8 mouse cellular contexts compared by ENCODE assay signal in genomic region chr5:142905038-142905695, GRCm38 (mm10). TPM values are rescaled to one million over a fixed set of nuclear protein-coding genes. Genes with fewer than 3 reads are reported as not detected.
DNase-seq lines count a peak whose midpoint lies in the region; ATAC-seq and TF ChIP-seq lines count a peak whose summit lies in the region.

No protein-coding gene starts in this region.

- peaks cover 62% of the 10 kb centered on the region for H3K36me3 ChIP-seq in embryonic facial prominence, embryonic 10.5 days (replicated peaks)
- H3K36me3 ChIP-seq in hindbrain, embryonic 14.5 days (replicated peaks; ENCODE audit: control insufficient read depth, insufficient read depth): peaks cover 54% of the 10 kb centered on the region
- peaks cover 35% of the 10 kb centered on the region for H3K36me3 ChIP-seq in midbrain, embryonic 16.5 days (ENCODE audit: control insufficient read depth, insufficient read depth, low read length)

- TF ChIP-seq POLR2A in lung, adult 2 months (IDR thresholded peaks at IDR 0.05; ENCODE audit: borderline replicate concordance, extremely low read depth, low read depth, low read length): no peak

- ATAC-seq in hindbrain, embryonic 14.5 days (ENCODE audit: low FRiP score): peak; percentile 2; the same call in 1 of the 2 replicates
- ATAC-seq in midbrain, embryonic 16.5 days: 0 out of 2 replicates have a peak, but pooled peaks have one; percentile 7

- under 1% methylated on average over 27 of the region's 27 CpGs for WGBS in lung, adult 2 months
- 6% methylated on average over 27 of the region's 27 CpGs for WGBS in embryonic facial prominence, embryonic 10.5 days
- WGBS in hindbrain, embryonic 14.5 days: 3% methylated on average over 27 of the region's 27 CpGs
- WGBS in midbrain, embryonic 16.5 days: 3% methylated on average over 27 of the region's 27 CpGs

- H3K4me2 ChIP-seq in hindbrain, embryonic 14.5 days (replicated peaks): peak overlapping the region; percentile 88
- peak overlapping the region; percentile 89 for H3K4me2 ChIP-seq in midbrain, embryonic 16.5 days (ENCODE audit: low read length)

- no peaks in the 10 kb centered on the region for H3K9me3 ChIP-seq in embryonic facial prominence, embryonic 10.5 days
- H3K9me3 ChIP-seq in hindbrain, embryonic 14.5 days (ENCODE audit: control insufficient read depth, low read length): no peaks in the 10 kb centered on the region
- H3K9me3 ChIP-seq in midbrain, embryonic 16.5 days (replicated peaks; ENCODE audit: control insufficient read depth, low read length, poor library complexity, severe bottlenecking): no peaks in the 10 kb centered on the region

- peak overlapping the region; percentile 94 for H3K4me3 ChIP-seq in lung, adult 2 months (replicated peaks; ENCODE audit: extremely low read depth, low read depth, low read length)
- peak overlapping the region; percentile 100 for H3K4me3 ChIP-seq in embryonic facial prominence, embryonic 10.5 days
- peak overlapping the region; percentile 100 for H3K4me3 ChIP-seq in hindbrain, embryonic 14.5 days (replicated peaks; ENCODE audit: low read length)
- H3K4me3 ChIP-seq in midbrain, embryonic 16.5 days (ENCODE audit: low read depth, low read length): peak overlapping the region; percentile 100

- H3K27ac ChIP-seq in embryonic facial prominence, embryonic 10.5 days (replicated peaks): peak overlapping the region; percentile 100
- peak overlapping the region; percentile 100 for H3K27ac ChIP-seq in hindbrain, embryonic 14.5 days
- H3K27ac ChIP-seq in midbrain, embryonic 16.5 days (ENCODE audit: low read length): peak overlapping the region; percentile 100

- peaks cover 32% of the 10 kb centered on the region for H3K4me1 ChIP-seq in lung, adult 2 months (ENCODE audit: control insufficient read depth, insufficient read depth, low read length)
- H3K4me1 ChIP-seq in embryonic facial prominence, embryonic 10.5 days: peaks cover 52% of the 10 kb centered on the region
- peaks cover 51% of the 10 kb centered on the region for H3K4me1 ChIP-seq in hindbrain, embryonic 14.5 days (replicated peaks; ENCODE audit: control insufficient read depth, insufficient read depth, low read length)
- H3K4me1 ChIP-seq in midbrain, embryonic 16.5 days (ENCODE audit: control insufficient read depth, insufficient read depth, low read length): peaks cover 39% of the 10 kb centered on the region

- no peak for DNase-seq in lung, adult 2 months
- DNase-seq in lung, postnatal 4 days: no peak
- no peak for DNase-seq in embryonic facial prominence, embryonic 10.5 days (ENCODE audit: low spot score)
- DNase-seq in hindbrain, embryonic 14.5 days (ENCODE audit: low spot score): no peak
- no peak for DNase-seq in ovary, postnatal 36 days (ENCODE audit: low spot score)
- no peak for DNase-seq in layer of hippocampus, adult 18-20 months (ENCODE audit: low spot score in 2 of 2)
- DNase-seq in left cerebral cortex, adult 11 months (ENCODE audit: low spot score): no peak

- H3K9ac ChIP-seq in hindbrain, embryonic 14.5 days: peak overlapping the region; percentile 100
- H3K9ac ChIP-seq in midbrain, embryonic 16.5 days (ENCODE audit: low read depth, low read length): peak overlapping the region; percentile 100

- no peak for TF ChIP-seq CTCF in lung, adult 2 months (IDR thresholded peaks at IDR 0.05; ENCODE audit: insufficient read depth, low read length)

- H3K27me3 ChIP-seq in embryonic facial prominence, embryonic 10.5 days (replicated peaks; ENCODE audit: low read depth, poor library complexity, severe bottlenecking): no peaks in the 10 kb centered on the region; the same call in 1 of the 2 replicates
- H3K27me3 ChIP-seq in hindbrain, embryonic 14.5 days (ENCODE audit: control insufficient read depth, insufficient read depth, low read length): no peaks in the 10 kb centered on the region
- no peaks in the 10 kb centered on the region for H3K27me3 ChIP-seq in midbrain, embryonic 16.5 days (ENCODE audit: control insufficient read depth, insufficient read depth, low read depth, low read length)

RNA-seq across cellular contexts. Expression of gene Actb, which starts 1.4 kb away (rescaled TPM):
- 5,708 and 6,451 TPM in 2 replicates for polyA plus RNA-seq in lung, adult 2 months (2012; rRNA removed)
- 15,960 and 16,856 TPM in 2 replicates for polyA plus RNA-seq in embryonic facial prominence, embryonic 10.5 days (2016; fragmentation: Nextera tagmentation; extraction: Ambion mirVana)
- 13,534 and 14,549 TPM in 2 replicates for polyA plus RNA-seq in hindbrain, embryonic 14.5 days (2014; fragmentation: Nextera tagmentation; extraction: Ambion mirVana)
- polyA plus RNA-seq in midbrain, embryonic 16.5 days (2015; fragmentation: Nextera tagmentation; extraction: Ambion mirVana): 13,967 and 14,266 TPM in 2 replicates
- total RNA-seq in layer of hippocampus, adult 18-20 months (2021): 1,000 to 10,000 TPM; 3,167 to 3,215 TPM

RNA-seq across cellular contexts. Expression of gene Fbxl18, which starts 9.9 kb away (rescaled TPM):
- polyA plus RNA-seq in lung, adult 2 months (2012; rRNA removed): 21.3 and 22.5 TPM in 2 replicates
- polyA plus RNA-seq in embryonic facial prominence, embryonic 10.5 days (2016; fragmentation: Nextera tagmentation; extraction: Ambion mirVana): 25.6 and 25.9 TPM in 2 replicates
- polyA plus RNA-seq in hindbrain, embryonic 14.5 days (2014; fragmentation: Nextera tagmentation; extraction: Ambion mirVana): 26.1 TPM in 2 replicates
- 29.9 and 35.1 TPM in 2 replicates for polyA plus RNA-seq in midbrain, embryonic 16.5 days (2015; fragmentation: Nextera tagmentation; extraction: Ambion mirVana)
- total RNA-seq in layer of hippocampus, adult 18-20 months (2021): 10 to 100 TPM; 33.9 to 37.6 TPM

RNA-seq across cellular contexts. Expression of gene Fscn1, which starts 55.0 kb away (rescaled TPM):
- polyA plus RNA-seq in lung, adult 2 months (2012; rRNA removed): 21.0 and 26.3 TPM in 2 replicates
- polyA plus RNA-seq in embryonic facial prominence, embryonic 10.5 days (2016; fragmentation: Nextera tagmentation; extraction: Ambion mirVana): 759 and 790 TPM in 2 replicates
- polyA plus RNA-seq in hindbrain, embryonic 14.5 days (2014; fragmentation: Nextera tagmentation; extraction: Ambion mirVana): 459 and 508 TPM in 2 replicates
- 493 and 557 TPM in 2 replicates for polyA plus RNA-seq in midbrain, embryonic 16.5 days (2015; fragmentation: Nextera tagmentation; extraction: Ambion mirVana)
- 100 to 1,000 TPM; 165 to 188 TPM for total RNA-seq in layer of hippocampus, adult 18-20 months (2021)

Comparison
In these comparisons a context has a peak if more than half of its experiments do, and no peak if none do; other contexts are left out.
1. RNA of gene Fscn1, which starts 55.0 kb away (polyA plus RNA-seq): 759 to 790 TPM in embryonic facial prominence, embryonic 10.5 days, 493 to 557 TPM in midbrain, embryonic 16.5 days and 459 to 508 TPM in hindbrain, embryonic 14.5 days; 21.0 to 26.3 TPM in lung, adult 2 months; every median in the first group is over 10 times any median in the second.
2. Peak in every context shown above with its lines, with median percentiles within 50 percentile points of each other: H3K4me3 ChIP-seq and H3K27ac ChIP-seq.